Mouse (Mus musculus): ENCODE measurements around the gene Tmcc3. TPM values are rescaled to one million over a fixed set of nuclear protein-coding genes. Genes with fewer than 3 reads are reported as not detected.
A peak's percentile ranks its signal among the peaks of the same experiment; 100 is the strongest.
"Not testable (repeated sequence)": the region's sequence is repeated elsewhere in the genome, so short reads cannot be mapped to it uniquely, and the experiment has no call there.

Tmcc3 gene
- total RNA-seq, 2 experiments from 2014 or later = 16.0 to 16.7 TPM

DNA sequence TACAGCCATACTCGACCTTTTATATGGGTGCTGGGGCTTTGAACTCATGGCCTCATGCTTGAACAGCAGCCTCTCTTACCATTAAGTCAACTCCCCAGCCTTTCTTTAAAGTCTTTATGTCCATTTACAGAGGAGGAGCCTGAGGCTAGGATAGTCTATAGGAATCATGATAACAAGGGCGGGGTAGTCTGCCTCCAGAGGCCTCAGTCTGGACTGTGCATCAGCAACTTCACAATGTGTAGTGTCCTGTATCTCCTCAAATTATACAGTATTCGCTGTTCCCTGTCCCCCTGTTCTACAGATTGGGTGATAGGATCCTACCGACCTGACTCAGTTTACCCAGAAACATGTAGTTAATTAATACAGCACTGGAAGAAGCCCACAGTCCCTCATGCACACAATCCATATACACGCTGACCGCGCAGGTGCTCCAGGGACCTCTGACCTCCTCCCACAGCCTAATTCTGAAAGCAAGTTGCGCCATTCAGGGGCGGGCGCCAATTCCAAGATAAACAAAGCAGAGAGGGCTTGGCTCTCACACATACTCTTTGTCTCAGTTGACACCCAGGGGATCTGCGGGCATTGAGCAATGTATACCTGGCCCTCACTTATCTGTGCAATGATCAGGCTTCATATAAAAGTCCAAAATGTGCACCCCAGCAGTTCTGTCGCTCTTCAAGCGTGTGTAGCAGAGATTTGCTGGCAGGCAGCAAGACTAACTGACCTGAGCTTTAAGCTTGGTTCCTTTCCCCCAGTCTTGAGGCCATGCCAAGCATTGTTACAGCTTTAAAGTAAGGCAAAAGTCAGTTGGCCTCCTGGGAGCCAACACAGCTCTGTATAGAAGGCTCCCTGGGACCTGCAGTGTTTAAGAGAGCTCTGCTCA, 262.9 kb downstream of the Tmcc3 start:
- peak in 1 of 2 experiments; percentile 56 for DNase-seq (ENCODE audit: extremely low spot score in 1 of 2, low spot score in 2 of 2)
- intact Hi-C loops (cut with DNase I) = no loop called here

DNA sequence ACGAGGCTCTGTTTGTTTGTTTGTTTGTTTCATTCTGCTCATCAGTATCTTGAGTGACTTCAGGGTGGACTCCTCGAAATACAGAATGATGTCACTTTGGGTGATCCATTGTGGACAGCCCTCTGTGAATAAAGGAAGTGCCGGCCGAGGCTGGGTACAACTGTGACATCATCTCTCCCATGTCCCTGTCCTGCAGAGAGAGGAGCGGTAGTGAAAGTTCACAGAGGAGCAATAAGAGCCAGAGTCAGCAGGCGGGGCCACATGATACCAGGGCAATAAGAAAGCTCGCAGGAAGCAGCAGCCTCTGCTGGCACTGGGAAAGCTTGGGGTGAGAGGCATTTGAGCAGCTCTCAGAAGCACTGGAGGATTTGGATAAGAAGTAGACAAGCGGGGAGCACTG, 264.2 kb downstream of the Tmcc3 start:
- DNase-seq (ENCODE audit: extremely low spot score in 1 of 2, low spot score in 2 of 2) = peak in 1 of 2 experiments; percentile 50
- intact Hi-C loops (cut with DNase I) = no loop called here

DNA sequence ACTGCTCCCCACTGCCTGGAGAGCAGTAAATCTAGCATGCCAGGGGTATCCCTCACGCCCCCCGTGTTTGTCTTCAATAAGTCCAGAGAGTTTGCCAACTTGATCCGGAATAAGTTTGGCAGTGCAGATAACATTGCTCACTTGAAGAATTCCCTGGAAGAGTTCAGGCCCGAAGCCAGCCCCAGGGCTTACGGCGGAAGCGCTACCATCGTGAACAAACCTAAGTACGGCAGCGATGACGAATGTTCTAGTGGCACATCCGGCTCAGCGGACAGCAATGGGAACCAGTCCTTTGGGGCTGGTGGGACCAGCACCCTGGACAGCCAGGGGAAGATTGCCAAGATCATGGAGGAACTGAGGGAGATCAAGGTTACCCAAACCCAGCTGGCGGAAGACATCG, 267.1 kb downstream of the Tmcc3 start:
- intact Hi-C loops (cut with DNase I) = no loop called here
- DNase-seq (ENCODE audit: extremely low spot score in 1 of 2, low spot score in 2 of 2) = no peak

DNA sequence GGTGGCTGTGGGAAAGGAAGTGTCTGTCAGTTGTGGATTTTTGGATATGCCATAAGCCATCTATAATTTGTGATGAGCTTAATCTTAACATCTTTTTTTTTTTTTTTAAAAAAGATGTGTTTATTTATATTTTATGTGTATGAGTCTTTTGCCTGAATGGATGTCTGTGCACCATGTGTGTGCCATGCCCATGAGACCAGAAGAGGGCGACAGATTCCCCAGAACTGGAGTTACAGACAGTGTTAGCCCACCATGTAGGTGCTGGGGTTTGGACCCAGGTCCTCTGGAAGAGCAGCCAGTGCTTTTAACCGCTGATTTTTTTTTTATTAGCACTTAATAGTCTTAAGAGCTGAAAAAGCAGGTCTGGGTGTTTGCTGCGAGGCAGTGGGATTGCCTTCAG, 269.6 kb downstream of the Tmcc3 start:
- intact Hi-C loops (cut with DNase I) = no loop called here

DNA sequence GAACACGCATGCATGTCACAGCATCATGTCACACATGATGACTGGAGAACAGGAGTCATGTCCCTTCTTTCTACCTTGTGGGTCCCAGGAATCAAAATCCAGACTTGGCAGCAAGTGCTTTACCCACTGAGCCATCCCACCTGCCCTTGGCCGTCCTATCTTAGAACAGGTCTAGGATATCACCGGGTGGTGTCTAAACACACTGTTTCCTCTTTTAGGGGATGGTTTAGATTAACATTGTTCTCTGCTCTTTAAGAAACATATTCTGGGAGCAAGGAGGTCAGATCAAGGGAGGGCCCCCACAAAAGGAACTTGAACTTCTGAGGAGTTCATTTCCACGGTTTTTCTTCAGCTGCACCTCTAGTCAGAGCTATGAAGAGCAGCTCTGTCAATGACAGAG, 272.0 kb downstream of the Tmcc3 start:
- DNase-seq (ENCODE audit: extremely low spot score in 1 of 2, low spot score in 2 of 2) = no peak
- intact Hi-C loops (cut with DNase I) = no loop called here

More for the DNA sequence above, 269.6 kb downstream of the Tmcc3 start:
- no peak for DNase-seq (ENCODE audit: extremely low spot score in 1 of 2, low spot score in 2 of 2)

DNA sequence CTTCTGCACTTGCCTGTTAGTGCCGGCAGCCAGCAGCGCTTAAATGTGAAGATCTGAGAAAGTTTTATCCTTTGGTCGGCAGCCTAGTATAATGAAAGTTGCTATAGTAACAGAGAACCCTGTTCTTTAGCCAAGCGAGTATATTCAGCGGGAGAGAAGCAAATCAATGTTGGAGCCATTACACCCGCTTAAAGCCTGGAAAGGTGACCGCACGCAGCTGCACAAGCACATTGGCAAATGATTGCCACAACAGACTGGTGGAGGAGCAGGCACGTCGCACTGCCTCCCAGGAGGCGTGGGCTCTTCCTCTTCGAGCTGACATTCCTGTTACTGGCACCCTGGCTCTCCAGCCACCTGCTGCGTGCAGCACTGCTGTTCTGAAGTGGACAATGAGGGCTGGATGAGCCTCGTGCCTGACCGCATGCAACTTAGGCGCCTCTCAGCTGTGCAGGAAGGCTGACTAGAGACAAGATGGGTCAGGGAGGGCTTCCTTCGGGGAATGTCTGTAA, 273.2 kb downstream of the Tmcc3 start:
- intact Hi-C loops (cut with DNase I) = no loop called here
- DNase-seq (ENCODE audit: extremely low spot score in 1 of 2, low spot score in 2 of 2) = peak in 1 of 2 experiments; percentile 63

DNA sequence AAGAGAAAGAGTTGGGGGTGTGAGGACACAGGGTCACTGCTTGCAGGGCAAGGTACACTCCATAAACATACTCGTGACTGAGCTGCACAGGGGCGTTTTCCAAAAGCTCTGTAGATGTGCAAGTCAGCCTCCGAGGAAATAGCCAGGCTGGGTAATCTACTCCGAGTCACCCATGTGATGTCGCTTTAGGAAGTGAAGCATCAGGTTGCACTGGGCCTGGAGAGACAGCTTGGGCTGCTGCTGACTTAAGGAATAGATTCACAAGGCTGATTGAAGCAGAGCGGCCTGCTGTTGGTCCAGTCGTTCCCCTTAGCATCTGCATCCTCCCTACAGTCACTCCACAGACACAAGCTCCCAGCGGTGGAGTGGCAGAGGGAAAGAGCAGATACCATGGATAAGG, 274.1 kb downstream of the Tmcc3 start:
- DNase-seq (ENCODE audit: extremely low spot score in 1 of 2, low spot score in 2 of 2) = no peak
- intact Hi-C loops (cut with DNase I) = no loop called here

DNA sequence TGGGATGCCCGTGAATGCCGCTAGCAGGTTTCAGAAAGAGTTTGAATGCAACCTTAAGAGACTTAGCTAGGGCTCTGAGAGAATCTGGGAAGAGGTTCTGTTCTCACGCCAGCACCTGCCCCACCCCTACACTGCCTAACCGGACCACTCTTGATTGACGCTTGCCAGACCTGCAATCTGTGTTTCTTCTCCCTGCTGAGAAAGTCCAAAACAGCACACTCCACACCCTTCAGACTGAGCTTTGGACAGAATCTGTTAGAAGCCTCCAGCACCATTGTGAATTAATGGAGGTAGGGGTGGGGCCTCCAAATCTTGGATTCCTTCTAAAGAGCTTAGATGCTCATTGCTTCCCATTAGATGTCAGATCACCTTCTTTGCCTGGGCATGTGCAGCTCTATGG, 277.2 kb downstream of the Tmcc3 start:
- DNase-seq (ENCODE audit: extremely low spot score in 1 of 2, low spot score in 2 of 2) = no peak
- intact Hi-C loops (cut with DNase I) = no loop called here

DNA sequence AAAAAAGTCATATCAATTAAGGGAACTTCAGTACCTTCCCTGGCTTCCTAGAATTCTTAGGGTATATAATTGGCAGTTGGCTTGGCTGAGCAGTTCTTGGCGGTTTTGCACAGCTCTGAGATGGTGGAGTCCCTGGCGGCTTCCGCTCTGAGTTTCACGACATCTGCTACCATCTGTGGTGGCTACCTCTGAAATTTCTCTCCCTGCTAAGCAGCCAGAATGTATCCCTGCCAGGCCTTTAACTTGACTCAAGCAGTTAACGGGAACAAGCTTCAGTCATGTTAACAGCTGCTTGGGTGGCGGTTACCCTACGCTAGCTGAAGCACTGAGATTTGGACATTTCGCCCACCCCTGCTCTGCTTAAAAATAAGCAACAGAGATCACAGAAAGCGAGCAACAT, 284.0 kb downstream of the Tmcc3 start:
- peak in 1 of 2 experiments; percentile 40 for DNase-seq (ENCODE audit: extremely low spot score in 1 of 2, low spot score in 2 of 2)
- intact Hi-C loops (cut with DNase I) = no loop called here

DNA sequence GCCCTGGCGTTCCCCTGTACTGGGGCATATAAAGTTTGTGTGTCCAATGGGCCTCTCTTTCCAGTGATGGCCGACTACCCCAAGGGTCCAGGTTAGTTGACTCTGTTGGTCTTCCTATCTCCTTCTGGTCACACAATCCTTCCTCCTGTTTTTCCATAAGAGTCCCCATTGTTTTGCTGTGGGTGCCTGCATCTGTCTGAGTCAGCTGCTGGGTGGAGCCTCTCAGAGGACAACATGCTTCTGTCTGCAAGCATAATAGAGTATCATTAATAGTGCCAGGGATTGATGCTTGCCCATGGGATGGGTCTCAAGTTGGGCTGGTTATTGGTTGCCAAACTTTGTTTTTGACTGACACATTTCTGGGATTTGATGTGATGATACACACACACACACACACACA, 288.1 kb downstream of the Tmcc3 start:
- DNase-seq (ENCODE audit: extremely low spot score in 1 of 2, low spot score in 2 of 2) = not testable (repeated sequence)

DNA sequence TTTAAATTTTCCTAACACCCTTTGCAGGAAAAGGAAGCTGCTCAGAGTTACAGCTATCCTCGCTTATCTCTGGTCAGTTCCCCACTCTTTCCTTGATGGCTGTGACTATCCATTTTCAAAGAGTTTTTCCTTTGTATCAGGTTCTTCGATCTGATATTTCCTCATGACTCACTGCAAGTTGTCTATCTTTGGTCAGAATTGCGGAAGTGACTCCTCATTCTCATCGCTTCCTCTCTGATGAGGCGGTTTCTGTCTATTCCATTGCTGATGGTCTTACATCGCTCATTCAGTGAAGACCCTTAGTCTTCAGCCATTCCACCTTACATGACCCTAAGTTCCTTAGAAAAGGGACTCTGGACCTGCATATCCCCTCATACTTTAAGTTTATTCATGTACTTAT, 289.3 kb downstream of the Tmcc3 start:
- intact Hi-C loops (cut with DNase I) = no loop called here
- DNase-seq (ENCODE audit: extremely low spot score in 1 of 2, low spot score in 2 of 2) = no peak

More for the DNA sequence above, 288.1 kb downstream of the Tmcc3 start:
- intact Hi-C loops (cut with DNase I) = not testable (repeated sequence)

DNA sequence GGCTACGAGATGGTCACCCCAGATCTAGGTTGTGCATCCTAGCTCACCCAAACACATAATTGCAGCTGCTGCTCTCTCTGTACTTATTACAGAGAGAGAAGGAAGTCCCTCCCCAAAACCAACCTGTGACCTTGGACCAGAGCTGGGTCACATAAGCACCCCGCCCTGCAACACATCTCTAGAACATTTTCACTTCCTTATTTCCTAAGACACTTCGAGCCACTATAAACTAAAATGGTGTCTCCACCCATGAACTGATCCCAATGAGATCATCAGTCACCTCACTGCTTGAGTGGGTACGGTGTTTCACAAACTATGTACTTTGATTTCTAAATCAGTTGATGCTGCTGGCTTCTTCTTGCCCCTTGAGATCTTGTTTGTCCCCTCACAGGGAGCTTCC, 293.7 kb downstream of the Tmcc3 start:
- intact Hi-C loops (cut with DNase I) = loop anchor here (5.0 kb wide), 3 partner anchors 88 to 393 kb away; no protein-coding TSS in a partner anchor
- DNase-seq (ENCODE audit: extremely low spot score in 1 of 2, low spot score in 2 of 2) = no peak

DNA sequence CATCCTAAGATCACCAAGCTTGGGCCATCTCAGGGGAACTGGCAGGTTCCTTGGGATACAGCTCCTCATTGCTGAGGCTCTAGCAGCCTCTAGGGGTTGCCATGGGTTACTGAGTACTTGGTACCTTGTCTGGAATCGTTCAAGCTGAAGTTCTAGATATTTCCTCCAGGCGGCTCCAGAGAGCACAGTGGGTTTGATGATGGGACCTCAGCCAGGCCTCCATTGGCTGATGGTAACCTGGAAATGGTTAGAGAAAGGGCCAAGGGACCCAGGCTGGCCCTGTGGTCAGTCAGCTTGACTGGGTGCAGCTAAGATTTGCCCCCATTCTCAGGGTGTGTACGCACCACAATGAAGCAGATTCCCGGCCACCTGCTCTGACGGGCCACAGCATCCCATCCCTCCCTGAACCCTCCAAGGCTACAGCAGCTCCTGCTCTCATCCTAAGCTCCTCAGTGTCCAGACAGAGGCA, 297.6 kb downstream of the Tmcc3 start:
- DNase-seq (ENCODE audit: extremely low spot score in 1 of 2, low spot score in 2 of 2) = peak; percentile 73 to 78
- intact Hi-C loops (cut with DNase I) = loop anchor here (5.0 kb wide), 3 partner anchors 92 to 397 kb away; no protein-coding TSS in a partner anchor

DNA sequence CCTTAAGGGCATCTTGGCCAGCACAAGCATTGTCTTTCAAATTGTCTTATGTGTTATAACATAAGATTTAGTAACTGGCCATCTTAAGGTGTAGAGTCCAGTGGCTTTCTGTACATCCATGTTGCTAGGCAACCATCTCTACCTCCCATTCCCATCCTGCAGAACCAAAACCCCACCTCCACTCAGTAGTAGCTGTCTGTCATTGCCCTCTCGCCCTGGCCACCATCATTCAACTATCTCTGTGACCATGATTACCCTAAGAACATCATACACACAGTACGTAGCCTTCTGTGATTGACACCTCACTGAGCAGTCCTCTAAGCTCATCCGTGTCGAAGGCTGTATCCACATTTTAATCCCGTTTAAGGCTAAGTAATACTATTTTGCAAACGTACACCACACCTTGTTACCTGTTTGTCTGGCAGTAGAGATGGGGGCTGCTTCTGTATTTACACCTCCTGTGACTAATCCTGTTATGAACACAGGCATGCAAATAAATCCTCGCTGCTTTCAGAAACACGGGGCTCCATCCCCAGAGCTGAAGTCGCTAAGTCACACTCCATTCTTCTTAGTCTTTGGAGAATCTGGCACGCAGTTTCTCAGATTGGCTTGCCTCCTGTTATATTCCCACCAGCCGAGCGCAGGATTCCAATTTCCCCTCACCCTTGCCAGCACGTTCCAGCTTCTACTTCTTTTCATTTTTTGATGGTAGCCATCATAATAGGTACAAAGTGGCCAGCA, 299.6 kb downstream of the Tmcc3 start:
- no peak for DNase-seq (ENCODE audit: extremely low spot score in 1 of 2, low spot score in 2 of 2)
- intact Hi-C loops (cut with DNase I) = no loop called here

DNA sequence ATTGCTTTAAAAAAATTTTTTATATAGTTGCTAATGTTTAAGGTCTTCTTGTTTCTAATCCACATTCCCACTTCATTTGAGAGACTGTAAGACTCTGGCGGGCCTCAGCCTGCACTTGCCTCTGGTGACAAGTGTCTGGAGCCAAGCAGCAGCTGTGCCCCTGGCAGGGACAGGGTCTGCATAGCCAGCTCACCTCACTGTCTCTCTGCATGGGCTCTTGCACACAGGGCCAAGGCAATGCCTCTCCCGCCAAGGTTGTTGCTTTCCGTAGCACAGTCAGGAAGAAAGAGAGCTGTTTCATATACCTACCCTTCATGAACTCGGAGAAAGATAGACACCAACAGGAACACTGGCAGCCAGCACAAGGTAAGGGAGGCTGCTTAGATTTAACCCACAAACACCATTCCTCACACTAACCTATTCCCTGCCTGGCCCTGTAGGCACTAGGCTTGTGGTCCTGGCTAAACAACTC, 300.3 kb downstream of the Tmcc3 start:
- DNase-seq (ENCODE audit: extremely low spot score in 1 of 2, low spot score in 2 of 2) = no peak
- intact Hi-C loops (cut with DNase I) = no loop called here

DNA sequence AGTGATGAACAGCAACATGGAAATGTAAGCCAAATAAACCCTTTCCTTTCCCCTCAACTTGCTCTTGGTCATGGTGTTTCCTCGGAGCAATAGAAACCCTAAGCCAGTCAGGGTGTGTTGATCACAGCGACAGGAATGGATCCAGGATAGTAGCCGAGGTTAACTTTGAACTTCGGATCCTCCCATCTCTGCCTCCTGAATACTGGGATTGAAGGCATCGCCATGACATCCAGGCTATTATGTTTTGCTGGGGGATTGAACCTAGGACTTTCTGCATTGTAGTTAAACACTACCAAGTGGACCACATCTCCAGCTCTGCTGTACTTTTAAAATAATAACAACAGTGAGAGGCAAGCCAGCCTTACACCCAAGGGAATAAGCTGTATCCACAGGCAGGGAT, 307.8 kb downstream of the Tmcc3 start:
- intact Hi-C loops (cut with DNase I) = no loop called here
- no peak for DNase-seq (ENCODE audit: extremely low spot score in 1 of 2, low spot score in 2 of 2)

DNA sequence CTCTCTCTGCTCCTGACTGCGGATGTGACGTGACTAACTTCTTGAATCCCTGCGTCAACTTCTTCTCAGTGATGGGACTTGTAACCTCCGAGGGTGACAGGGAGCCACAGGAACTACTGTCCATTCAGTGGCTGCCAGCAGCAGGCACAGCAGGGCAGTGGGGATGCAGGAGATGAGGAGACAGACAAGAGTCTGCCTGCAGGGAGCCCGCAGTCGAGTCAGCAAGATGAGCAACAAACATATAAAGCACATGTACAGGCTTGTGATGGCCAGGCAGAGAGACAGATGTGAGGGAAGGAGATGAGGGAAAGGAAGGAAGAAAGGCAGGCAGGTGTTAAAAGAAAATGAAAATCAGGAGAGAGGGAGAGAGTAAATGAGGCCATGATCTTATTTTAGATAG, 308.8 kb downstream of the Tmcc3 start:
- intact Hi-C loops (cut with DNase I) = loop anchor here (10.0 kb wide), 1 partner anchor 184 kb away; no protein-coding TSS in a partner anchor
- DNase-seq (ENCODE audit: extremely low spot score in 1 of 2, low spot score in 2 of 2) = no peak

DNA sequence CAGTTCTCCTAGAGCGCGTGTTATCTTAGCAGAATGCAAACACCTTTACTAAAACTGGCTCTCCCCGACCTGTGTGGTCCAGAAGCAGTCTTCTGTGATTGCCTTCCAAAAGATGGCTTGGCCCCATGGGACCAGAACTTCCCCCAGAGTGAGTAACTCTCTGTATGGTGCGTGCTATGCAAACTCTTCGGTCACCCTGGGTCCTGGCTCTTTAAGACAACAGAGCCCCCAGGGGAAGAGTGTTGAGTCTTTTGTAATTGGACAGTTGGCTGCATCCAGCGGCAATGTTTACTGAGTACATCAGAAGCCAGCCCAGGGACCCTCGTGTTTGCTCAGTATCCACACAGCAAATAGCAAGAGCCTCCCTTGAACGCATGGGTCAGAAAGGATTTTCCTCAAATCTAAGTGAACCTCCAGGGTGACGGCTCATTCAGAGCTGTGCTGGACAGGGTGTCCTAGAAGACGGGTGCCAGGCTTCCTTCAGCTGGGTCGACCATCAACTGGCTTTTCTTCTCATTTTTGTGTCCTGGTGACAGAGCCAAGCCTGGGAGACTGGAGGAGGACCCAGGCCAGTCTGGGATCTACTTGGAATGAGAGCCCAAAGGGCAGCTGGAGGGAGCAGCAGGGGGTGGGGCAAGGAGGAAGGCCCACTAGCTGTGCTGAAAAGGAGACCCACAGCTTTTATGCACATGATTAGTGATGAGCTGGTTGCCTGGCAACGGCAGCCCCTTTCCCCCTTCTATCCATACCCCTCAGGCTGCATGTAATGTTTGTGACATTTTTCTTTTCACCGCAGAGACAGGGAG, 309.9 kb downstream of the Tmcc3 start:
- no peak for DNase-seq (ENCODE audit: extremely low spot score in 1 of 2, low spot score in 2 of 2)
- intact Hi-C loops (cut with DNase I) = loop anchor here (2.0 to 10.0 kb wide), 2 partner anchors 183 to 323 kb away; partner anchors contain the start of gene Plxnc1
